Mouse (Mus musculus): ENCODE data around the gene Pdzd9.

Gene Pdzd9

GRCm38 (mm10) chr7:120671271-120671670 is 1.1 kb upstream of the Pdzd9 start:
- in situ Hi-C loops (cut with MboI; ENCODE audit: low pct_unique_long_range_greater_than_20kb in 1 of 2, low sequenced_read_pairs in 2 of 2, unreplicated experiment in 1 of 2), result loop anchor here (5.0 to 10.0 kb wide), 4 partner anchors 66 to 254 kb away; partner anchors contain the start of genes Vwa3a (in 2 of the 2) and Polr3e (in 1 of the 2)

GRCm38 (mm10) chr7:120662079-120662478 is 8.1 kb downstream of the Pdzd9 start:
- in situ Hi-C loops (cut with MboI; ENCODE audit: low pct_unique_long_range_greater_than_20kb in 1 of 2, low sequenced_read_pairs in 2 of 2, unreplicated experiment in 1 of 2), result no loop called here

- in situ Hi-C loops (cut with MboI; ENCODE audit: low pct_unique_long_range_greater_than_20kb in 1 of 2, low sequenced_read_pairs in 2 of 2, unreplicated experiment in 1 of 2), result loop anchor here in 1 of 2 experiments (25.0 kb wide), 1 partner anchor 536 kb away; the partner anchor contains the start of gene Tmem159
Observed at GRCm38 (mm10) chr7:120647849-120648248, 22.3 kb downstream of the Pdzd9 start.

- in situ Hi-C loops (cut with MboI; ENCODE audit: low pct_unique_long_range_greater_than_20kb in 1 of 2, low sequenced_read_pairs in 2 of 2, unreplicated experiment in 1 of 2), result loop anchor here in 1 of 2 experiments (25.0 kb wide), 1 partner anchor 531 kb away; the partner anchor contains the start of gene Tmem159
Observed at GRCm38 (mm10) chr7:120643217-120643616, 26.9 kb downstream of the Pdzd9 start.

- in situ Hi-C loops (cut with MboI; ENCODE audit: low pct_unique_long_range_greater_than_20kb in 1 of 2, low sequenced_read_pairs in 2 of 2, unreplicated experiment in 1 of 2), result loop anchor here in 1 of 2 experiments (25.0 kb wide), 1 partner anchor 524 kb away; the partner anchor contains the start of gene Tmem159
Observed at GRCm38 (mm10) chr7:120635821-120636220, 34.3 kb downstream of the Pdzd9 start.

- in situ Hi-C loops (cut with MboI; ENCODE audit: low pct_unique_long_range_greater_than_20kb in 1 of 2, low sequenced_read_pairs in 2 of 2, unreplicated experiment in 1 of 2), result loop anchor here in 1 of 2 experiments (25.0 kb wide), 1 partner anchor 523 kb away; the partner anchor contains the start of gene Tmem159
Observed at GRCm38 (mm10) chr7:120635362-120635781, 34.8 kb downstream of the Pdzd9 start.

- in situ Hi-C loops (cut with MboI; ENCODE audit: low pct_unique_long_range_greater_than_20kb in 1 of 2, low sequenced_read_pairs in 2 of 2, unreplicated experiment in 1 of 2), result loop anchor here in 1 of 2 experiments (25.0 kb wide), 1 partner anchor 523 kb away; the partner anchor contains the start of gene Tmem159
Observed at GRCm38 (mm10) chr7:120634711-120635361, 35.3 kb downstream of the Pdzd9 start, which contains the start of gene Uqcrc2. Gene Uqcrc2, plus strand, starts transcription at chr7:120635176.

GRCm38 (mm10) chr7:120634301-120634700 is 35.8 kb downstream of the Pdzd9 start:
- in situ Hi-C loops (cut with MboI; ENCODE audit: low pct_unique_long_range_greater_than_20kb in 1 of 2, low sequenced_read_pairs in 2 of 2, unreplicated experiment in 1 of 2), result loop anchor here in 1 of 2 experiments (25.0 kb wide), 1 partner anchor 522 kb away; the partner anchor contains the start of gene Tmem159

- in situ Hi-C loops (cut with MboI; ENCODE audit: low pct_unique_long_range_greater_than_20kb in 1 of 2, low sequenced_read_pairs in 2 of 2, unreplicated experiment in 1 of 2), result loop anchor here in 1 of 2 experiments (25.0 kb wide), 1 partner anchor 520 kb away; the partner anchor contains the start of gene Tmem159
Observed at GRCm38 (mm10) chr7:120632518-120632917, 37.6 kb downstream of the Pdzd9 start.

GRCm38 (mm10) chr7:120620841-120621240 is 49.3 kb downstream of the Pdzd9 start:
- in situ Hi-C loops (cut with MboI; ENCODE audit: low pct_unique_long_range_greater_than_20kb in 1 of 2, low sequenced_read_pairs in 2 of 2, unreplicated experiment in 1 of 2), result no loop called here

GRCm38 (mm10) chr7:120620075-120620771 is 49.9 kb downstream of the Pdzd9 start:
- in situ Hi-C loops (cut with MboI; ENCODE audit: low pct_unique_long_range_greater_than_20kb in 1 of 2, low sequenced_read_pairs in 2 of 2, unreplicated experiment in 1 of 2), result no loop called here
